Mouse (Mus musculus): ENCODE data around the gene Galnt3. TPM values are rescaled to one million over a fixed set of nuclear protein-coding genes. Genes with fewer than 3 reads are reported as not detected.
A peak's percentile ranks its signal among the peaks of the same experiment; 100 is the strongest.

Gene Galnt3
- polyA plus RNA-seq, 1 experiment, result 5.1 TPM

- no peaks in the 10 kb centered on the region for H3K4me1 ChIP-seq (ENCODE audit: control insufficient read depth, insufficient read depth, low read length)
- under 1% methylated on average over 57 of the region's 57 CpGs for WGBS
- H3K4me3 ChIP-seq (replicated peaks; ENCODE audit: extremely low read depth, low read depth, low read length), result peak overlapping the region; percentile 47
- DNase-seq, result peak; percentile 45
- TF ChIP-seq CTCF (IDR thresholded peaks at IDR 0.05; ENCODE audit: insufficient read depth, low read length) (no peak), POLR2A (IDR thresholded peaks at IDR 0.05; ENCODE audit: borderline replicate concordance, extremely low read depth, low read depth, low read length) (no peak)
Observed at GRCm38 (mm10) chr2:66123756-66124589, 821 bp downstream of the Galnt3 start.

GRCm38 (mm10) chr2:66117686-66118085, 7.1 kb downstream of the Galnt3 start:
- no peaks in the 10 kb centered on the region for H3K4me1 ChIP-seq (ENCODE audit: control insufficient read depth, insufficient read depth, low read length)
- no peak for DNase-seq
- H3K4me3 ChIP-seq (replicated peaks; ENCODE audit: extremely low read depth, low read depth, low read length), result no peak overlapping the region
- WGBS, result 72% methylated on average over 3 of the region's 3 CpGs
- no peak for TF ChIP-seq POLR2A (IDR thresholded peaks at IDR 0.05; ENCODE audit: borderline replicate concordance, extremely low read depth, low read depth, low read length)
- no peak for TF ChIP-seq CTCF (IDR thresholded peaks at IDR 0.05; ENCODE audit: insufficient read depth, low read length)

GRCm38 (mm10) chr2:66107864-66108514, 16.8 kb downstream of the Galnt3 start:
- Histone ChIP-seq H3K4me1 (ENCODE audit: control insufficient read depth, insufficient read depth, low read length) (no peaks in the 10 kb centered on the region), H3K4me3 (replicated peaks; ENCODE audit: extremely low read depth, low read depth, low read length) (no peak overlapping the region)
- DNase-seq, result no peak
- WGBS, result 95% methylated on average over 9 of the region's 9 CpGs
- TF ChIP-seq CTCF (IDR thresholded peaks at IDR 0.05; ENCODE audit: insufficient read depth, low read length) (no peak), POLR2A (IDR thresholded peaks at IDR 0.05; ENCODE audit: borderline replicate concordance, extremely low read depth, low read depth, low read length) (no peak)

- no peak for DNase-seq
- TF ChIP-seq CTCF (IDR thresholded peaks at IDR 0.05; ENCODE audit: insufficient read depth, low read length) (no peak), POLR2A (IDR thresholded peaks at IDR 0.05; ENCODE audit: borderline replicate concordance, extremely low read depth, low read depth, low read length) (no peak)
- H3K4me1 ChIP-seq (ENCODE audit: control insufficient read depth, insufficient read depth, low read length), result no peaks in the 10 kb centered on the region
- 40% methylated on average over 10 of the region's 10 CpGs for WGBS
- H3K4me3 ChIP-seq (replicated peaks; ENCODE audit: extremely low read depth, low read depth, low read length), result no peak overlapping the region
Observed at GRCm38 (mm10) chr2:66103740-66104436, 20.9 kb downstream of the Galnt3 start.

- WGBS, result 94% methylated on average over 9 of the region's 9 CpGs
- no peak for DNase-seq
- no peaks in the 10 kb centered on the region for H3K4me1 ChIP-seq (ENCODE audit: control insufficient read depth, insufficient read depth, low read length)
- TF ChIP-seq POLR2A (IDR thresholded peaks at IDR 0.05; ENCODE audit: borderline replicate concordance, extremely low read depth, low read depth, low read length), result no peak
- TF ChIP-seq CTCF (IDR thresholded peaks at IDR 0.05; ENCODE audit: insufficient read depth, low read length), result no peak
- H3K4me3 ChIP-seq (replicated peaks; ENCODE audit: extremely low read depth, low read depth, low read length), result no peak overlapping the region
Observed at GRCm38 (mm10) chr2:66101686-66102304, 23.0 kb downstream of the Galnt3 start.

- no peak for DNase-seq
- 68% methylated on average over 17 of the region's 17 CpGs for WGBS
- no peak for TF ChIP-seq POLR2A (IDR thresholded peaks at IDR 0.05; ENCODE audit: borderline replicate concordance, extremely low read depth, low read depth, low read length)
- TF ChIP-seq CTCF (IDR thresholded peaks at IDR 0.05; ENCODE audit: insufficient read depth, low read length), result no peak
- Histone ChIP-seq H3K4me3 (replicated peaks; ENCODE audit: extremely low read depth, low read depth, low read length) (no peak overlapping the region), H3K4me1 (ENCODE audit: control insufficient read depth, insufficient read depth, low read length) (no peaks in the 10 kb centered on the region)
Observed at GRCm38 (mm10) chr2:66100671-66101351, 24.0 kb downstream of the Galnt3 start.

- Histone ChIP-seq H3K4me1 (ENCODE audit: control insufficient read depth, insufficient read depth, low read length) (no peaks in the 10 kb centered on the region), H3K4me3 (replicated peaks; ENCODE audit: extremely low read depth, low read depth, low read length) (no peak overlapping the region)
- WGBS, result 70% methylated on average over 7 of the region's 7 CpGs
- TF ChIP-seq CTCF (IDR thresholded peaks at IDR 0.05; ENCODE audit: insufficient read depth, low read length) (no peak), POLR2A (IDR thresholded peaks at IDR 0.05; ENCODE audit: borderline replicate concordance, extremely low read depth, low read depth, low read length) (no peak)
- DNase-seq, result no peak
Observed at GRCm38 (mm10) chr2:66100239-66100638, 24.6 kb downstream of the Galnt3 start.

GRCm38 (mm10) chr2:66094622-66095181, 30.1 kb downstream of the Galnt3 start:
- WGBS, result 37% methylated on average over 4 of the region's 4 CpGs
- TF ChIP-seq CTCF (IDR thresholded peaks at IDR 0.05; ENCODE audit: insufficient read depth, low read length), result no peak

More at GRCm38 (mm10) chr2:66094622-66095181, 30.1 kb downstream of the Galnt3 start:
- DNase-seq, result no peak
- H3K4me1 ChIP-seq (ENCODE audit: control insufficient read depth, insufficient read depth, low read length), result no peaks in the 10 kb centered on the region
- no peak overlapping the region for H3K4me3 ChIP-seq (replicated peaks; ENCODE audit: extremely low read depth, low read depth, low read length)
